Mouse (Mus musculus) cerebellum, adult 2 months (tissue): ENCODE data around the gene Panx3. TPM values are rescaled to one million over a fixed set of nuclear protein-coding genes. Genes with fewer than 3 reads are reported as not detected.

Source experiments
- DNase-seq, 2 experiments: peaks; one replicate each; pipeline ENCODE4 v3.0.0; 2021
- H3K27ac ChIP-seq: fragments of 200-500 bp; 2 replicates; pipeline ENCODE4 v1.5.1; 2012; ENCODE audit warnings: low read length, control low read depth, inconsistent platforms; ENCODE audit not compliant: insufficient read depth
- H3K27me3 ChIP-seq: fragments of 200-500 bp; 2 replicates; pipeline ENCODE4 v1.6.1; 2012; ENCODE audit warnings: inconsistent platforms, mild to moderate bottlenecking, low read length, moderate library complexity; ENCODE audit not compliant: control insufficient read depth, insufficient read depth
- H3K4me1 ChIP-seq: fragments of 200-500 bp; 2 replicates; pipeline ENCODE4 v1.6.1; 2011; ENCODE audit warnings: low read length; ENCODE audit not compliant: control insufficient read depth, insufficient read depth
- H3K4me3 ChIP-seq: fragments of 200-500 bp; replicated peaks from 2 replicates; pipeline ENCODE3; 2011; ENCODE audit warnings: mild to moderate bottlenecking, low read depth, low read length, control low read depth; ENCODE audit not compliant: insufficient read depth
- CTCF ChIP-seq: fragments of 200-500 bp; IDR thresholded peaks from 2 replicates; pipeline ENCODE4 v1.5.1; 2011; ENCODE audit warnings: low read depth, mild to moderate bottlenecking, control low read depth, low read length, moderate library complexity, borderline replicate concordance; ENCODE audit not compliant: insufficient read depth
- POLR2A ChIP-seq: fragments of 200-500 bp; IDR thresholded peaks from 2 replicates; pipeline ENCODE4 v1.6.1; 2011; ENCODE audit warnings: low read length, control low read depth, borderline replicate concordance; ENCODE audit not compliant: insufficient read depth
- WGBS: fragments of 180-500 bp; shearing (Covaris S2); methylation state at CpG from one replicate; pipeline ENCODE4 v1.1.7; 2018; 5-methylcytosine and 5-hydroxymethylcytosine counted together
- polyA plus RNA-seq: library from polyadenylated mRNA; depleted of rRNA; stranded (reverse); fragments of >200 nt; gene quantifications from 2 replicates; pipeline ENCODE4 v1.2.3, GENCODE M21; 2012

The Panx3 gene
- polyA plus RNA-seq, 1 experiment, result not detected

DNA sequence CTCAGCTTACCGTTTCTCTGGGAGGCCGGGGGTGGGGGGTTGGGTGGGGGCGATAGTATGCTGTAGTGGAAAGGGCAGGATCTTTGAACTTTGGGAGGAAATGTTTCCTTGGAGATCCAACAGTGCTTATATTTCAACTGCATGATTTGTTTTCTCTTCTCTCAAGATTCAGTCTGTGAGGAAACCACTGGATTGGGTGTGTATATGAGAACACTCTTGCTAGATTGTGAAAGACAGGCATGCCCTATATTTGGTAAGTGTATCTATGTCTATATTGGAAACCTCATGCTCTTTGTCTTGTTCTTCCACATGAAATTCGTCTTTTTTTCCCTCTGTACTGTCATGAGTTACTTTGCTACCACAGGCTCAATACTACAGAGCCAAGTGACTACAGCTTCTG lies 643 bp upstream of the Panx3 start:
- DNase-seq, result no peak
- TF ChIP-seq CTCF (no peak), POLR2A (no peak)
- Histone ChIP-seq H3K27me3 (no peaks in the 10 kb centered on the region), H3K4me1 (no peaks in the 10 kb centered on the region), H3K27ac (no peak overlapping the region), H3K4me3 (no peak overlapping the region)
- 75% methylated on average over 4 of the region's 4 CpGs for WGBS

- TF ChIP-seq CTCF (no peak), POLR2A (no peak)
- WGBS, result 75% methylated on average over 7 of the region's 7 CpGs
- no peak overlapping the region for H3K4me3 ChIP-seq
- no peak for DNase-seq
- no peak overlapping the region for H3K27ac ChIP-seq
- H3K4me1 ChIP-seq, result no peaks in the 10 kb centered on the region
- no peaks in the 10 kb centered on the region for H3K27me3 ChIP-seq
Observed at GRCm38 (mm10) chr9:37666045-37666444, 3.0 kb downstream of the Panx3 start.

- no peak for DNase-seq
- WGBS, result 81% methylated on average over 2 of the region's 2 CpGs
- TF ChIP-seq POLR2A (no peak), CTCF (no peak)
- Histone ChIP-seq H3K4me3 (no peak overlapping the region), H3K27me3 (no peaks in the 10 kb centered on the region), H3K4me1 (no peaks in the 10 kb centered on the region), H3K27ac (no peak overlapping the region)
Observed at GRCm38 (mm10) chr9:37664604-37665003, 4.4 kb downstream of the Panx3 start.

DNA sequence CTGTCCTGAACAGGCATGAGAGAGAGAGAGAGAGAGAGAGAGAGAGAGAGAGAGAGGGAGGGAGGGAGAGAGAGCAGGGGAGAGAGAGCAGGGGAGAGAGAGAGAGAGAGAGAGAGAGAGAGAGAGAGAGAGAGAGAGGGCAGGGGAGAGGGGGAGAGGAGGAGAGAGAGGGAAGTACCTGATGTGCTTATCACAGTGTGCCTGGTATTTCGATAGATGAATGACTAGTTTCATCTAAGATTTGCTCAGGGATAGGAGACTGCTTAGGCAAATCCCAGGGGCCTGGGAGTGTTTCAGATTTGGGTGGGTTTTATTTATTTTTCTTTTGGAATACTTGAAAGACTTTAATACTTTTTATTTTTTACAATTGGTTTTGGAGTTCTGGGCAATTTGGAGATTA lies 5.8 kb downstream of the Panx3 start:
- Histone ChIP-seq H3K27ac (no peak overlapping the region), H3K4me3 (no peak overlapping the region), H3K27me3 (no peaks in the 10 kb centered on the region), H3K4me1 (no peaks in the 10 kb centered on the region)
- TF ChIP-seq POLR2A (no peak), CTCF (no peak)
- WGBS, result 75% methylated on average over 1 of the region's 1 CpGs
- DNase-seq, result no peak

DNA sequence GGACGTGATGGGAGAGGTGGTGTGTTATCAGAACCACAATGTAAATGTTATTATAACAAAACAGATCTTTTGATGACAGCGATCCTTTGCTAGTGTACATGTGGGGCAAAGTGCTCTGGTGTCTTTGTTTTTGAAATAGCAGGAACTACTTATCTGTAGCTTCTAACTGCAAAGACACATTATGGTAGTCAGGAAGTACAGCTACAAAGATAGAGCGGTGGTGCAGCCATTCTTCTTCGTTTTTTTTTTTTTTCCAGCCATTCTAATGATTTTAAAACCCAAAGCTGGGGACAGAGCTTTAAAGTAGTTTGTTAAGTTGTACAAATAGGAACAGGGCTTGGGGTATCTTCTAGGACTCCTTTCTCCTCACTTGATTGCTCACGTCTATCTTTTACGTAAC lies 9.6 kb downstream of the Panx3 start:
- no peak overlapping the region for H3K4me3 ChIP-seq
- TF ChIP-seq CTCF, result no peak
- TF ChIP-seq POLR2A, result no peak
- WGBS, result 86% methylated on average over 6 of the region's 6 CpGs
- no peak overlapping the region for H3K27ac ChIP-seq
- no peak for DNase-seq
- H3K4me1 ChIP-seq, result no peaks in the 10 kb centered on the region; the same call in 1 of the 2 replicates
- H3K27me3 ChIP-seq, result no peaks in the 10 kb centered on the region

GRCm38 (mm10) chr9:37656931-37657481 lies 12.0 kb downstream of the Panx3 start, which contains the start of gene Tbrg1:
Gene Tbrg1, minus strand, starts transcription at chr9:37657312.
- WGBS, result under 1% methylated on average over 36 of the region's 36 CpGs
- TF ChIP-seq POLR2A (peak; percentile 54; the same call in 1 of the 2 replicates), CTCF (no peak)

DNA sequence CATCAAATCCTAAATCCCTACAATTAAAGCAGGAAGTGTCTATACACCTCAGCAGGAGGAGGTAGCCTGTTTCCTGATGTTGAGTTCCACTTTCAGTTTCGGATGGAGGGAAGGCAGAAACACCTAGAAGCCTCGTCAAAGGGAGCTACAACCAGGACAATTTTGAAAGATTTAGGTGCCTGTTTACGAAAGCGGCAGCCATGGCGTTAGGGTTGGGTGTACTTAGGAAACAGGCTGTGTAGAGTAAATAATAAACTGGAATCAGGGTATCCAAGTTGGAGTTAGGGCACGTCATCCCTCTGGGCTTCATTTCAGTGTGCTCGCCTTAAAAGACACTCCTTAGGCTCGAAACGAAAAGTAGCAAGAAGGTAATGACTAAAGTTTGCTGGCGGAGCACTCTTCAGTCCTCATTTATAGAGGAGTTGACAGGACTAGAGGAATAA lies 12.6 kb downstream of the Panx3 start:
- Histone ChIP-seq H3K27ac (no peak overlapping the region), H3K27me3 (no peaks in the 10 kb centered on the region), H3K4me3 (peak overlapping the region; percentile 75), H3K4me1 (no peaks in the 10 kb centered on the region; the same call in 1 of the 2 replicates)
- TF ChIP-seq CTCF (no peak), POLR2A (no peak)
- DNase-seq, result no peak
- 3% methylated on average over 10 of the region's 10 CpGs for WGBS

More at GRCm38 (mm10) chr9:37656931-37657481, 12.0 kb downstream of the Panx3 start, which contains the start of gene Tbrg1:
- H3K4me1 ChIP-seq, result no peaks in the 10 kb centered on the region; the same call in 1 of the 2 replicates
- H3K27me3 ChIP-seq, result no peaks in the 10 kb centered on the region
- H3K27ac ChIP-seq, result peak within 1 kb of the TSS; percentile 49; the same call in 1 of the 2 replicates
- H3K4me3 ChIP-seq, result peak within 1 kb of the TSS; percentile 75
- DNase-seq, result peak; percentile 79 to 82

DNA sequence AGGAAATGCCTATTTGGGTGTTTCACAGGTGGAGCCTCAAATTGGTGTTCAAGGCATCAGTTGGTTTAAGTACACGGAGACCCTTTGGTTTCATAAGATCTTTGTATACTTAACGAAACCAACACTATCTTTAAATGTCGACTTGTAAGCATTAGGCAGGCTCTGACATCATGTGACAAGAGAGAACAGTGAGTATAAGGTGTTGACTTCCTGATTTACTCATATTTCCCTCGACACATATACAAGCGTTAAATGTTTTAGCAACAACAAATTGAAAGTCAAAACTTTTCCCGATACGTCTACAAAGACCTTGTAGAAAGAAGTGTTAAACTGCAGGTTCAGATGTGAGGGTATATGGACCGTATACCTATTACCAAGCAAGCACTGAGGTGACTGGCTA lies 13.1 kb downstream of the Panx3 start:
- TF ChIP-seq CTCF (no peak), POLR2A (no peak)
- Histone ChIP-seq H3K4me3 (no peak overlapping the region), H3K4me1 (no peaks in the 10 kb centered on the region; the same call in 1 of the 2 replicates), H3K27ac (no peak overlapping the region), H3K27me3 (no peaks in the 10 kb centered on the region)
- 75% methylated on average over 8 of the region's 8 CpGs for WGBS
- no peak for DNase-seq

DNA sequence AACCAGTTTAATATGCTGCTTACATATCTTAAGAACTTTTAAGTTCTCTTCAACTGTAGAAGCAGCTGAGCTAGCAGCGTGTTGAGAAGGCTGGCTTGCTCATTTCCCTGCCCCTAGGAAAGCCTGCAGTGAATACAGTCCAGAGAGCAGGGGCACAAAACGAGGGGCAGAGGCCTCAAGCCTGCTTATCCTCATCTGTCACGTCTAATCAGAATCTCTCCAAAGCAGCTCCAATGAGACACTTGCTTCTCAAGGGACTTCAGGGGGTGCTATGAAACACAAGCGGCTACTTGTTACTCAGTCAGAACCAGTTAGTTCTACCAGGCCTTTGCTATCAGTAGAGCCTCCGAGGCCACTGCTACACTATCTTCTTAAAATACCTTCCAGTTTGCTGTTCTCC lies 15.2 kb downstream of the Panx3 start:
- H3K27me3 ChIP-seq, result no peaks in the 10 kb centered on the region
- H3K27ac ChIP-seq, result no peak overlapping the region
- TF ChIP-seq CTCF, result no peak
- TF ChIP-seq POLR2A, result no peak
- no peak overlapping the region for H3K4me3 ChIP-seq
- WGBS, result 80% methylated on average over 5 of the region's 5 CpGs
- DNase-seq, result no peak
- H3K4me1 ChIP-seq, result no peaks in the 10 kb centered on the region; the same call in 1 of the 2 replicates
